Mouse (Mus musculus) embryo, embryonic 10.5 days (tissue): Measurements from ENCODE around the gene S100a11.
A peak's percentile ranks its signal among the peaks of the same experiment; 100 is the strongest.
"Not testable (repeated sequence)": the region's sequence is repeated elsewhere in the genome, so short reads cannot be mapped to it uniquely, and the experiment has no call there.

Experiments used
- DNase-seq: peaks from one replicate; pipeline ENCODE4 v3.0.0-alpha.2; 2015; ENCODE audit warnings: low spot score

S100a11 gene

GRCm38 (mm10) chr3:93521462-93522057 is 1.3 kb downstream of the S100a11 start:
- DNase-seq = no peak

GRCm38 (mm10) chr3:93522611-93523010 is 2.3 kb downstream of the S100a11 start:
- peak; percentile 80 for DNase-seq

- DNase-seq = no peak
Observed at GRCm38 (mm10) chr3:93527300-93527699, 7.0 kb downstream of the S100a11 start.

GRCm38 (mm10) chr3:93528807-93529206 is 8.5 kb downstream of the S100a11 start:
- DNase-seq = no peak

- DNase-seq = no peak
Observed at GRCm38 (mm10) chr3:93537068-93537576, 16.8 kb downstream of the S100a11 start.

- DNase-seq = no peak
Observed at GRCm38 (mm10) chr3:93538486-93538885, 18.2 kb downstream of the S100a11 start.

- DNase-seq = no peak
Observed at GRCm38 (mm10) chr3:93541501-93541900, 21.2 kb downstream of the S100a11 start.

GRCm38 (mm10) chr3:93544170-93544569 is 23.9 kb downstream of the S100a11 start:
- DNase-seq = not testable (repeated sequence)

GRCm38 (mm10) chr3:93547099-93547648 is 26.9 kb downstream of the S100a11 start:
- peak; percentile 91 for DNase-seq

- DNase-seq = no peak
Observed at GRCm38 (mm10) chr3:93547749-93548540, 27.7 kb downstream of the S100a11 start.

- no peak for DNase-seq
Observed at GRCm38 (mm10) chr3:93548541-93549266, 28.4 kb downstream of the S100a11 start.

- no peak for DNase-seq
Observed at GRCm38 (mm10) chr3:93549986-93550385, 29.7 kb downstream of the S100a11 start.

- no peak for DNase-seq
Observed at GRCm38 (mm10) chr3:93551950-93552901, 31.9 kb downstream of the S100a11 start.

- DNase-seq = no peak
Observed at GRCm38 (mm10) chr3:93553311-93553710, 33.0 kb downstream of the S100a11 start.

- no peak for DNase-seq
Observed at GRCm38 (mm10) chr3:93553765-93554378, 33.6 kb downstream of the S100a11 start.

- peak; percentile 24 for DNase-seq
Observed at GRCm38 (mm10) chr3:93554379-93554980, 34.2 kb downstream of the S100a11 start.

- peak; percentile 64 for DNase-seq
Observed at GRCm38 (mm10) chr3:93554981-93555877, 34.9 kb downstream of the S100a11 start, which contains the start of gene S100a10. Gene S100a10 (plus strand): TSS chr3:93555080.

GRCm38 (mm10) chr3:93555878-93556254 is 35.6 kb downstream of the S100a11 start:
- peak; percentile 39 for DNase-seq

- DNase-seq = no peak
Observed at GRCm38 (mm10) chr3:93556599-93556998, 36.3 kb downstream of the S100a11 start.
